Mouse (Mus musculus) kidney, postnatal 36 days (tissue): ENCODE results near the gene Elavl1.
A peak's percentile ranks its signal among the peaks of the same experiment; 100 is the strongest.

Experiments
- DNase-seq, 2 experiments: peaks; one replicate each; pipeline ENCODE4 v3.0.0; 2021 to 2022; ENCODE audit warnings: mixed read lengths in 2 of 2

The Elavl1 gene

DNA sequence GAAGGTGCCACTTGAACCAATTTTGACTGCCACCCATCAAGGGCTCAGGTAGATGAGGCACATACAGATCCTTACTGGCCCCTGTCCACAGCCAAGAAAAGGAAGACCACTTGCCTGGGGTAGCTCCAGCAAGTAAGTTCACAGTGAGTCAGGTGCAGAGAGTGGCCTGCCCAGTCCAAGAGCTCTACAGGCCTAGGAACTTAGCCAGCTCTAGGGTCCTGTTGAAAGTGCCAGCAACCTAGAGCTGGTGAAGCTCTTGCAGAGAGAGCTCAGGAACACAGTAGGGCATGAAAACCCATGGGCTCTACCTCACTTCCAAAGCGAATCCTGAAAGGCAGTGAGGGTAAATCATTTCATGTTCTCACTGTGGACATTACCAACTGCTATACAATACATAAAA, 4.8 kb downstream of the Elavl1 start:
- no peak for DNase-seq

DNA sequence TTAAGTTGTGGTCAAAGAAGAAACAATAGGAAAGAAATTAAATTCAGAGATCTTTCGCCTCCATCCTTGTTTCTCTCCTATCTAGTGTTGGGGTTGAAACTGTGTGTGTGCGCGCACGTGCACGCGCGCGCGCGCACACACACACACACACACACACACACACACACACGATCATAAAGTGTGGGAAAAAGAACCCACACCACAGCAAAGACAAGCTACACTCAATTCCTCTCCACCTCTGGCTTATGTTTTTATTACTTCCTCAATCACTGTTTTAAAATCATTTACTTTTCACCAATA, 5.7 kb downstream of the Elavl1 start:
- no peak for DNase-seq

- DNase-seq = peak; percentile 14 to 58
Measured at GRCm38 (mm10) chr8:4318796-4319572, 6.2 kb downstream of the Elavl1 start.

DNA sequence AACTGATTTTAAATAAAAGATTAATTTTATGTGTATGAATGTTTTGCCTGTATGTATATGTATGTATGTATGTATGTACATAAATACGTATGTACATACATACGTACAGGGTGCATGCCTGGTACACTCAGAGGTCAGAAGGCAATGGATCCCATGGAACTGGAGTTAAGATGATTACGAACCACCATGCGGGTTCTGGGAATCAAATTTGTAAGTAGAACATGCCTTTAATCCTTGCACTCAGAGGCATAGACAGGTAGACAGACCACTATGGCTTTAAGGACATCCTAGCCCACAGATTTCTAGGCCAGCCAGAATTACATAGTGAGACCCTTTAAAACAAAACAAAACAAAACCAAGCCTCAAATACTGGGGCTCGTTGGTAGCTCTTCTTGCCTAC, 7.1 kb downstream of the Elavl1 start:
- no peak for DNase-seq

DNA sequence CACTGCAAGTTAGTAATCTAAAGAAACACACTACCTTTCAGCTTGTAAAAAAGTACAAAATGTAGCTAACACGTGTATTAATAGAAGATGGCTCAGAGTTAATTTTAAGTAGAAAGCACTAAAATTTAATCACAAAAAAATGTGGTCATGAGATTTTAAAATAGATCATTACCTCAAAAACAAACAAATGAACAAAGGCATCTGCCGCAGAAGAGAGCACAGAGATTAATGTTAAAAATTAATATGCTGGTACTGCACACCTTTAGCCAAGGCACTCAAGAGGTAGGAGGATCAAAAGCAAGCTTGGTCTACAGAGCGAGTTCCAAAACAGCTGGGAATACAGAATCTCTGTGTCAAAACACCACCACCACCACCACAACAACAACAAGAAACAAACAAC, 10.4 kb downstream of the Elavl1 start:
- no peak for DNase-seq

DNA sequence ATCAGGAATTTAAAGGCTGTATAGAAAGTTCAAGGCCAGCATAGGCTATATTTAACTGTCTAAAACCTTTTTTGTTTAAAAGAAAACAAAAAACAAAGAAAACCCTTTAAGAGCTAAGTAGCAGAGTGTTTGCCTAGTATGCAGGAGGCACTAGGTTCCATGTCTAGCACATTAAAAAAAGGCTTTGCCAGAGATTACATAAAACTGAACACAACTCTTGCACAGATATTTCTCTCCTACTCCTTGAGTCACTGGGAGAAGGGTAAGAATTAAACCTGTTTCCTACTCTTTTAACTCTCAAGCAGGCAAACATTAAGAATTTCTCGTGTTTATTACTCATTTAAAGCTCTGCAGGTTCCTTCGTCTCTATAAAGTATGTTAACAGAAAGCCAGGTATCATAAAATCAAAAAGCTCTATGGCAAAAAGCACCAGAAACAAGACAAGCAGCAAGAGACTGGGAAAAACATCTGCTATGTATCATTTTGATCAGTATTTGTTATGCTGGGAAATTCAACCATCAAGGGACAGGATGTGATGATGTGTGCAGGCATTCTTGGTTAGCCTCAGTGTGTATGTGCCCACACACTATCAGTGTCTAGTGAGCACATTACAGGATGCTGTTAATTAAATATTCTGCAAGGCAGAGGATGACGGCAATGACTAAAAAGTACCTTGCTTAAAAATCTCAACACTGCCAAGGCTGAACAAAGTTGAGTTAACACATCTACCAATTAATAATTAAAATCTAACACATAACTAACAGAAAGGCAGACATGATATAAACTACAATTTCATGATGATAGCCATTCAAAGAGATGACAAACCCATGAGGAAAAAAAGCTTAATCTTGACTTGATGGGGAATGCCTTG, 11.7 kb downstream of the Elavl1 start:
- no peak for DNase-seq

DNA sequence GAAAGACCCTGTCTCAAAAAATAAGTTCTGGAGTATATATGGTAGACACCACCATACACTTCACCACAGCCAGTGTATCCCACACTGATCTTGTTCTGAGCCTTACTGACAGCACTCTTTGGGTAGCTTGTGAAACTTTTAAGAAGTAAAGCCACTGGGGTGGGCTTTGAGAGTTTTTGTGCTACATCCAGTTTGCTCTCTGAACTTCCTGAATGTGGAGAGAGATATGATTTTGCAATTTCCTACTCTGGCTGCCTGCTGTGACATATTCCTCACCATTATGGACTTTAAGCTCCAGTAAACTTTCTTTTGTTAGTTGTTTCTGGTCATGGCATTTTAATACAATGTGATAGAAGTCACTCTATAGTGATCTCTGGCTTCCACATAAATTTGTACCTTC, 13.1 kb downstream of the Elavl1 start:
- no peak for DNase-seq

DNA sequence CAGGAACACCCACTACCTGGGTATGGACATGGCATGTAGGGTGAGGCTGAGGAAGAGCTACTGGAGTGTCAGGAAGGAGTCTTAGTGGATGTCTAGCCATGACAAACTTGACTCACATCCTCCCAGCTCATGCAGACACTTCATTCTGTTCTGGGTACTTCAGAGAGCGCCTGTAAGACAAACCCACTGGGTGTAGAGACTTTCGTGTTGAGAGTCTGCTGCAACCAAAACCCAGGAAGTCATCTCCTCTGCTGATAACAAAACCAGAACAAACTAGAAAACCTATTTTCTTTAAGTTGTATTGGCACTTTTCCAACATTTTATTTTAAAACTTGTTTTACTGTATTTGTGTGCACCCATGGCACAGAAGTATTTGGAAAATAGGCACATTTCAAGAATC, 19.4 kb downstream of the Elavl1 start:
- DNase-seq = no peak

GRCm38 (mm10) chr8:4304124-4304547, 21.1 kb downstream of the Elavl1 start:
- DNase-seq = no peak

GRCm38 (mm10) chr8:4297822-4298221, 27.4 kb downstream of the Elavl1 start:
- DNase-seq = no peak

GRCm38 (mm10) chr8:4292738-4293137, 32.5 kb downstream of the Elavl1 start:
- DNase-seq = no peak

GRCm38 (mm10) chr8:4276111-4276465, 49.1 kb downstream of the Elavl1 start:
- no peak for DNase-seq

GRCm38 (mm10) chr8:4275275-4276110, 49.7 kb downstream of the Elavl1 start, which contains the start of gene Timm44:
TSS of gene Timm44 (minus strand) at chr8:4275913.
- DNase-seq = peak; percentile 98 to 99

- DNase-seq = no peak
Measured at GRCm38 (mm10) chr8:4269609-4270008, 55.6 kb downstream of the Elavl1 start.

- peak in 1 of 2 experiments; percentile 56 for DNase-seq
Measured at GRCm38 (mm10) chr8:4267627-4268026, 57.6 kb downstream of the Elavl1 start.

- DNase-seq = no peak
Measured at GRCm38 (mm10) chr8:4265160-4265914, 59.9 kb downstream of the Elavl1 start.

GRCm38 (mm10) chr8:4263105-4263791, 62.0 kb downstream of the Elavl1 start:
- no peak for DNase-seq

DNA sequence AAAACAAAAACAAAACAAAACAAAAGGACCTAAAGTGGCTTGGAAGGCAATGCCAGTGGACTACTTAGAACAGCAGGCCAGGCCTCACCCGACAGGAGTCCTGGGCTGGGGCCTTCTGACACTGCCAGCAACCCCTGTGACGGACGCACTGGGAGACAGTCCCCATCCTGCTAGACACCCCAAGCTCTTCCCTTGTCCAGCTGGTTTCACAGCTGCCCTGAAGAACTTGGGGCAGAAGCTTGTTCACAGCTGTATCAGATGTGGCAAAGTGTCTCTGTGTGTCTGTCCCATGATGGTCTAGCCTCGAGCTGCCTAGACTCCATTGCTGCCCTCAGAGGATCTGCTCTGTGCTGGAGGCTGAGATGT, 65.4 kb downstream of the Elavl1 start:
- DNase-seq = no peak

- DNase-seq = peak; percentile 97 to 99
Measured at GRCm38 (mm10) chr8:4259125-4259804, 65.9 kb downstream of the Elavl1 start, which contains the start of gene Ctxn1. TSS of gene Ctxn1 (minus strand) at chr8:4259274.

DNA sequence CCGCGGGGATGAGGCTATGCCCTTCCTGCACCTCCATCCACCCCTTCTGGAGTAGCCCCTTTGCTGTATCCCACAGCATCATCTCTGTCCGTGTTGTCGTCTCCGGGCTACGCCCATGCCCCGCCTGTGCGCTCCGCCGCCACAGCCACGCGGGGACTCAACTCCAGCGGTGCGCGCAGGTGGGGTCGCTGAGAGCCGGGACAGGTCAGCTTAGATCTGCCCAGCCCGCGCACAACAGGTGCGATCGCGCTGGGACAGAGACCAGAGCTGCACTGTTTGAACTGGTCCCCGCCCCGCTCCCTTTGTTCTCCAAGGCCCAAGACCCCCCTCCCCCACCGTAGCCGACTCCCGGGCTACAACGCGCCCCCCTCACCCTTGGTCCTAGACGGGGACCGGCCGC, 66.5 kb downstream of the Elavl1 start:
- DNase-seq = peak in 1 of 2 experiments; percentile 49

DNA sequence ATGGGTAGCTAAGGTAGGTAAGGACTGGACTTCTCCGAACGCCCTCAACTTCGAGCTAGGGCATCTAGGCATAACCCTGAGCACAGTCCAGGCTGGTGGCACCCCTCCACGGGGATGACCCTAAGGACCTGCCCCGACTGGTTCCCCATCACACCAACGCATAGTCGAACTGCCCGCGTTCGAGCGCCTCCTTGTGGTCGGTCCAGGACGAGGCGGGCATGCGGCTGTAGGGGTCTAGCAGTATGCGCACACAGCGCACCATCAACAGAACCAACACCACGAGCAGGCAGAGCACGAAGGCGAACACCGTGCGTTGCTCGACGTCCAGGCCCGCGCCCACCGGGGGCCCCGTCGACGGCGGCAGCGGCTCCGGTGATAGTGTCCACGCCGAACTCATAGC, 67.0 kb downstream of the Elavl1 start:
- peak; percentile 50 to 81 for DNase-seq
